Mouse (Mus musculus) CD8-positive naive resting alpha-beta T cell, adult 2 months (primary cell): ENCODE results near the gene Atp2b4.
A peak's percentile ranks its signal among the peaks of the same experiment; 100 is the strongest.

Source experiments
- DNase-seq, 2 experiments: peaks; one replicate each; pipeline ENCODE4 v3.0.0; 2022; ENCODE audit warnings: low read depth in 2 of 2, low spot score in 2 of 2

The Atp2b4 gene

GRCm38 (mm10) chr1:133751621-133752020, 49.2 kb downstream of the Atp2b4 start:
- DNase-seq = no peak

DNA sequence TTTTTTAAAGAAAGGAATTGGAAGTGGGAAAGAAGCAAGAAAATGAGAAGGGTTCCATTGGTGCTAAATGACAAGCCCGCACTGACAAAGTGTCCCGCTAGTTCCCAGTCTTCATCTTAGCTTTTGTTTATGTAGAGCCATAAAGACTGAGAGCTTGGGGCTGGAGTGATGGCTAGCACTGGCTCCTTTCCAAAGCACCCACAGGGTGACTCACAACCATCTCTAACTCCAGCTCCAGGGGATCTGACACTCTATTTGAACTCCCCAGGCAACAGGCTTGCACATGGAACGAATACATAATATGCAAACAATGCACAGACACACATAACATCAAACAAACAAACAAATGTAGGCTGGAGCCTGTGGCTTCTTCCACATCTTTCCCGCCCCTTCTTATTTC, 50.9 kb downstream of the Atp2b4 start:
- DNase-seq = no peak

DNA sequence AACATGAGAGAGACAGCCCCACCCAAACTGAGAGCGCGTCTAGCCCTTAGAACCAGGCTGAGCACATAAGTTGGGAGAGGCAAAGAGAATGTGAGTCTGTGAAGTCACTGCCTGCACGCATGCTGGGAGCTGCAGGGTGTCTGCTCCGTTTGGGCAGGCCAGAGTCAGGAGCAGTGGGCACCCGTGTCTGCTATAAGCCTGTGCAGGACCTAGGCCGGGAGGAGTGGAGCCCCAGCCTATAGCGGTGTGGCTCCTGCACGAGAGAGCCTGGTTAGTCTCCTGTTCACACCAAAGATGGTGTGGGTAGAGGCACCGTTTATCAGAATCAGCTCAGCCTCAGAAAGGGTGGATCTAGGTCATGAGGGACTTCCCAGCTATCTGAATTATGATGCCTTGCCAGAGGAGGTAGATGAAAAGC, 55.8 kb downstream of the Atp2b4 start:
- DNase-seq = no peak

- DNase-seq = no peak
Observed at GRCm38 (mm10) chr1:133744609-133745008, 56.2 kb downstream of the Atp2b4 start.

GRCm38 (mm10) chr1:133742517-133742916, 58.3 kb downstream of the Atp2b4 start:
- no peak for DNase-seq

- no peak for DNase-seq
Observed at GRCm38 (mm10) chr1:133741881-133742434, 58.9 kb downstream of the Atp2b4 start.

DNA sequence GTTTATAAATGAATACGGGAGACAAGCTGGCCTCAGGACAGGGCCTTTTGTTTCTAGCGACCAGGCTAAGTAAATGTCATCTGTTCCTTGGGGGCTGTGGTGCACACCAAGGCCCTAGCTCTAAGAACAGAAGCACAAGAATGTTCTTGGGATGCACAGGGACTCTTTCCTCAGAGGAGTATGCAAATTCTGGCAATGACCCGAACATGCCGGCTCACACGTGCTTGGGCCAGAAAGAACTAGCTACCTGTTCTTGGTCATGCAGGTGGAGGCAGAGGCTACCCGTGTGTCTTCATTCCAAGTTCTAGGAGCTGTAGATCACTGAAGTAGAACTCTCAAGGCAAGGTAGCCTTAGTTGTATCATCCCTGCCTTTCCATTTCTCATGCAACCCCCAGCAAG, 59.7 kb downstream of the Atp2b4 start:
- DNase-seq = no peak

GRCm38 (mm10) chr1:133736664-133737063, 64.2 kb downstream of the Atp2b4 start:
- DNase-seq = no peak

GRCm38 (mm10) chr1:133735995-133736652, 64.7 kb downstream of the Atp2b4 start:
- peak in 1 of 2 experiments; percentile 7 for DNase-seq

GRCm38 (mm10) chr1:133732814-133733213, 68.0 kb downstream of the Atp2b4 start:
- no peak for DNase-seq

- no peak for DNase-seq
Observed at GRCm38 (mm10) chr1:133728339-133728738, 72.5 kb downstream of the Atp2b4 start.

- no peak for DNase-seq
Observed at GRCm38 (mm10) chr1:133720342-133720741, 80.5 kb downstream of the Atp2b4 start.

DNA sequence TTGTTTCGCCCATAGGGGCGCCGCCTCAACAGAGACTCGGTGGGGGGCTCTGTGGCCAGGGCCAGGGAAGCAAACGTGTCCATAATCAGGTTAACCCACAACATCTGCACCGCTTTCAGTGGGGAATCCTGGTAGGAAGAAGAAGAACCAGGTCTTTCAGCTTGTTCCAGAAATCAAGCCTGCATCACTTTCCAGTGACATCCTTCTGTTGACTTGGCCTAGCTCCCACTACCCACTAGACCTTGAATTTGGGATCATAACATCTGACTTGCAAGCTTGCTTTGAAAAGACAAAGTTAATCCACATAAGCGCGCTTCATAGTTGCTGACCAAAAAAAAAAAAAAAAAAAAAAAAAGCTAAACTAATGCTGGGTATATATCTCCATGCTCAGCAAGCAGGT, 82.1 kb downstream of the Atp2b4 start:
- DNase-seq = no peak

- no peak for DNase-seq
Observed at GRCm38 (mm10) chr1:133718296-133718695, 82.5 kb downstream of the Atp2b4 start.

GRCm38 (mm10) chr1:133716464-133716863, 84.4 kb downstream of the Atp2b4 start:
- peak; percentile 74 to 76 for DNase-seq

GRCm38 (mm10) chr1:133715191-133715590, 85.7 kb downstream of the Atp2b4 start:
- DNase-seq = no peak

DNA sequence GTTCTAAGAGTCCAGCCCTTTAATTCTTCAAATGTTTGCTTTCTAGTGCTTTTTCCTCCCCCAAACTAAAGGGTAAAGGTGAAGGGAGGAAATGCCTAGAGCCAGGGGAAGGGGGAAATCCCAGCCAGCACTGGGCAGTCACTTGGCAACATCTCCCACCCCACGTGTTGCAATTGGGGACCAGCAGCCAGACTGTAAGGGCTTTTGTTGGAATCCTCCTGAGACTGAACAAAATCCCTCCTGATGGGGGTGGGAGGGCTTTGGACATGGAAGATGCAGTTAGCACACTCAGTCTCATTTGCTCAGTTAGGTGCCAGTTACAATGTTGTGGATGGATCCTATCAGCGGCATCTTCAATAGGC, 87.9 kb downstream of the Atp2b4 start:
- DNase-seq = no peak

- no peak for DNase-seq
Observed at GRCm38 (mm10) chr1:133712288-133713008, 88.4 kb downstream of the Atp2b4 start.

- DNase-seq = peak in 1 of 2 experiments; percentile 66
Observed at GRCm38 (mm10) chr1:133711376-133711775, 89.5 kb downstream of the Atp2b4 start.

DNA sequence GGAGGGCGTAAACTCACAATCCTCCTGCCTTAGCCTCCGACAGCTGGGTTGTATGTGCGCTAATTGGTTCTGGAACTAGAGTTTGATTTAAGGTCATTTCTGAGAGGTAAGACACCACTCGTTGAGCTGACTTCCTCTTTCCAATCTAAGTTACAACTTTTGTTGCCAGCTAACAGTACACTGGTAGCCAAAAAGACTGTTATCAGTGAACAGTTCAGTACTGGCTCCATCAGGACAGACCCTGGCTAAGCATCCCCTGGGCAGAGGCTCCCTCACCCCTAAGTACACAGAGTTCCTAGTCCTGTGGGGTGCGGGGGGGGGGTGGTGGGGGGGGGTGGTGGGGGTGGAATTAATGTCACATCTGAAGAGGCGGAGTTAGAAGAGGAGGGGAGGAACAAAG, 89.9 kb downstream of the Atp2b4 start:
- DNase-seq = no peak

- no peak for DNase-seq
Observed at GRCm38 (mm10) chr1:133709292-133709691, 91.5 kb downstream of the Atp2b4 start.

- peak in 1 of 2 experiments; percentile 48 for DNase-seq
Observed at GRCm38 (mm10) chr1:133701824-133702223, 99.0 kb downstream of the Atp2b4 start.
